Mouse (Mus musculus) testis, postnatal 14 days (tissue): ENCODE measurements around the gene Gng8.

Experiments used
- DNase-seq: peaks from one replicate; pipeline ENCODE4 v3.0.0; 2021; ENCODE audit warnings: low spot score

The Gng8 gene

GRCm38 (mm10) chr7:16908367-16908766, 16.8 kb downstream of the Gng8 start:
- no peak for DNase-seq

- DNase-seq = no peak
Measured at GRCm38 (mm10) chr7:16908859-16909258, 17.3 kb downstream of the Gng8 start.

DNA sequence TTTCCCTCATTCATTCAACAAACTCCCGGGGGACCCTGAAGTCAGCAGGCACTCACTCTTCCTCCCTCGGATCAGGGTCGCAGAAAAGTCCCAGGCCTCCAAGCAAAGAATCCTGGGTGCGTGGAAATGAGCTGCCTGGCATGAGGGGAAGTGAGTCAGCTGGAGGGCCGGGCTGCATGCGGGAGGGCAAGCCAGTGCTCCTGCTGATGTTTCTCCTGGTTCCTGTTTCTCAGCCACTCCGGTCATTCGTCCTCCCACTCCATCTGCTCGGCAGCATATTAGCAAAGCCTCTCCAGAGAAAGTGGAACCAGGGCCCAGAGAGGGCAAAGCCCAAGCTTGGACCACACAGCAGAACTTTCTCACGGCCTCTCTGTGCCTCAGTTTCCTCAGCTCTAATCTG, 18.3 kb downstream of the Gng8 start:
- DNase-seq = no peak

GRCm38 (mm10) chr7:16911904-16912303, 20.3 kb downstream of the Gng8 start:
- no peak for DNase-seq

GRCm38 (mm10) chr7:16912360-16912759, 20.8 kb downstream of the Gng8 start:
- no peak for DNase-seq

DNA sequence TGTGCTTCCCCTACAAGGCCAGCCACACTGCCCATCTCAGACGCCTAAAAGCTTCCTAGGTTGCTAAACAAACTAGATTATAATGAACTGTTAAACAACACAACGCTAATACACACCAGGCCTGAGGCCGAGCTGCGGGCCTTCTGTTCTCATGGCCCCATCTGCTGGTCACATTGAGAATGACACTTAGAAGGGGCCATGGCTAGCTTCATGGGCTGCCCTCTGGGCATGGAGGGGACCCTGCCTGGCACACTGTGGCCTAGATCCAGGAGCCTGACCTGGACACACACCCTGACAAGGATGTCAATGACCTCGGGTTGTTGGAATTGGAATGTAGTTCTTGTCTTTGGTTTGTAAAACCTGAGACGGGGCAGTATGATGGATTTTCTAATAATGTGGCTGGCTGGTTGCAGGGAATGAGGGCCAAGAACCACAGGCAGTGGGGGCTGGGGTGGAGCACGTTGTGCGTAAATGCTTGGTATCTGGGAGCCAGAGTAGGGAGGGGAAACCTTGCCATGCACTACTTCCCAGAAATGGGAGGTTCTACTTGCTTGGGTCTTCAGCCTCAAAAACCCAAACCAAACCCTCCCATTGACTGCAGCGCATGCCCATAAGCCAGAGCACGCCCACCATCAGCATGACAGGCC, 22.3 kb downstream of the Gng8 start:
- peak; percentile 35 for DNase-seq

DNA sequence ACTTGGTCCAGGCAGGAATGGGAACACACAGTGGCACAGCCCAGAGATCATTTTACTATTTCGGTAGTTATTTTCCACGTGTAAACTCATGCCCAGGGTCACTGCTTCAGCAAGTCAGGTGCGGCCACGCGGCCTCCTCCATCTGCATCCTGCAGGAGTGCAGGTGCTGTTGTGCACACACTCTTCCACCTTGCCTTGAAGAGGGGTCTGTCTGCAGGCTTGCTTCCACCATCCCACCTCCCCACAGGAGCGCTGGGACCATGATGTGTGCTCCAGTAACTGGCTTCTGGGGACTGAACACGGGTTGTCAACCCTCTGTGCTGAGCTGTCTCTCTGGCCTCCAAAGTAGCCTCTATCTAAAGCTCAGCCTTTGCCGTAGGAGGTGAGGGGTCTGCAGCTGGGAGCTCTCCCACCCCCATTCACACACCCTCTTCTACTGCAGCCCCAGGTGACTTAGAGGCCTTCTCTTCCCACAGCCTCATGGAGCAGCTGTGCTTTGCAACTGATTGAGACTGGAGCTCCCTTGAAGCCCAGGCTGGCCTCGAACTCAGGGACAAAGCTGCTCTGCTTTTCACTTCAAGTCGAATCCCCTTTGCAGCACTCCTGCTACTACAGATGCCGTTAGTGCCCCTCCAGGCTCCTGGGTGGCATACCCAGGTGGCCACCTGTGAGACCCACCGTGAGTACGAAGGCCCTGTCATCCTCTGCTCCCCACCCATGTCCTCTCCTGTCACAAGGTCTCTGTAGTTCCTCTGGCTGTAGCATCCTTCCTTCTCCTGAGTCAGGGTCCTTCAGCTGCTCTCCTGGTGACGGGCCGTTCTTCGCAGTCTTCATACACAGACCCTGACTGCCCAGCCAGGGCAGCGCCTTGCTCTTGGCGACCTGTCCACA, 23.1 kb downstream of the Gng8 start:
- DNase-seq = no peak

GRCm38 (mm10) chr7:16915461-16916340, 24.1 kb downstream of the Gng8 start:
- DNase-seq = no peak

- DNase-seq = no peak
Measured at GRCm38 (mm10) chr7:16916342-16917265, 25.0 kb downstream of the Gng8 start.

GRCm38 (mm10) chr7:16917447-16917846, 25.9 kb downstream of the Gng8 start:
- no peak for DNase-seq

- no peak for DNase-seq
Measured at GRCm38 (mm10) chr7:16918014-16918413, 26.4 kb downstream of the Gng8 start.

DNA sequence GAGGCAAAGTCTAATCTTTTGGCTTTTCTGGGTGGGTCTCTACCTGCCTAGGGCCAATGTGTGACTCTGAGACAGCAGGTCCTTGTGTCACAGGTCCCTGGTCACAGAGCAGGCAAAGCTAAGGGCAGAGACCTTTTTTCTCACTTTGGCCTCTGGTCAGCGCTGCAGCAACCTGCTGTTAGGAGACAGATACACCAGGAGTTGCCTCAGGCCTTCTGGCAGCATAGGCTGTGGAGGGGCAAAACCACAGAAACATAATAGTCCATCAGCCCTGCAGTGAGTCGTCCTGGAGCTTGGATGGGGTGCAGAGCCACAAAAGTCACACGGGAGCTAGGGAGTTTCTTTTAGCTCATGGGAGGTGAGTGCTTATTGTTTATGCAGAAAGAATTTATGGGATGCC, 27.1 kb downstream of the Gng8 start:
- DNase-seq = no peak

DNA sequence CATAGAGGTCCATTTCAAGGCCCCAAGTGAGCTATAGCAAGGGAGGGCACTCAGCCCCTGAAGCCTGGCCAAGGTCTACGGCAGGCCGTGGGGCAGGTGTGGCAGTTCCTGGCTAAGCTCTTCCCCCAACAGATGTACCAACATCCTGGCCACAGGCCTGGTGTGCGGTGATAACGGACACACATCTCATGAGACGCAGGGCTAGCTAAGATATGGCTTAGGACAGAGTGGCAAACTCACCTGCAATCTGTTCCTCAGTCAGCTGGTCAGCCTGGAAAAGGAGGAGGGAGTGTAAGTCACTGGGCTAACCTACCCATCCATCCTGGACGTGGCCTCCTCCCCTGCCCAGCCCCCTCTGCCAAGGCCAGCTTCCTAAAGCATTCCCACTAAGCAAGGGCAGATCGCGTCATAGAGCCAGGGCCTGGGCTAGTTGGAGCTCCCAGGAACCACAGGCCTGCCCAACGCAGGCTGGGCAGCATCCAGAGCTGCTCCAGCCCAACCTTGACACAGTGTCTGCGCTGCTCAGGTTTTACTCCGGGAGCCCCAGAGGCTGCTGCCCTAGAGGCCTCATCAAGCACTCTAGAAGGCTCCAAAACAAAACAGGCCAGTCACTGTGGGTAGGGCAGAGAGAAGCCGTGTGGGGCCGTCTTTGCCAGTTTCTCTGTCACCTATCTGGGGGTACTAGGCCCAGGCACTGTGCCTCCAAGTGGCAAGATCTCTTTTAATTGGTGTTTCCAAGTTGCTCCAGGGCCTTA, 28.0 kb downstream of the Gng8 start:
- no peak for DNase-seq

- no peak for DNase-seq
Measured at GRCm38 (mm10) chr7:16920150-16920579, 28.6 kb downstream of the Gng8 start.

DNA sequence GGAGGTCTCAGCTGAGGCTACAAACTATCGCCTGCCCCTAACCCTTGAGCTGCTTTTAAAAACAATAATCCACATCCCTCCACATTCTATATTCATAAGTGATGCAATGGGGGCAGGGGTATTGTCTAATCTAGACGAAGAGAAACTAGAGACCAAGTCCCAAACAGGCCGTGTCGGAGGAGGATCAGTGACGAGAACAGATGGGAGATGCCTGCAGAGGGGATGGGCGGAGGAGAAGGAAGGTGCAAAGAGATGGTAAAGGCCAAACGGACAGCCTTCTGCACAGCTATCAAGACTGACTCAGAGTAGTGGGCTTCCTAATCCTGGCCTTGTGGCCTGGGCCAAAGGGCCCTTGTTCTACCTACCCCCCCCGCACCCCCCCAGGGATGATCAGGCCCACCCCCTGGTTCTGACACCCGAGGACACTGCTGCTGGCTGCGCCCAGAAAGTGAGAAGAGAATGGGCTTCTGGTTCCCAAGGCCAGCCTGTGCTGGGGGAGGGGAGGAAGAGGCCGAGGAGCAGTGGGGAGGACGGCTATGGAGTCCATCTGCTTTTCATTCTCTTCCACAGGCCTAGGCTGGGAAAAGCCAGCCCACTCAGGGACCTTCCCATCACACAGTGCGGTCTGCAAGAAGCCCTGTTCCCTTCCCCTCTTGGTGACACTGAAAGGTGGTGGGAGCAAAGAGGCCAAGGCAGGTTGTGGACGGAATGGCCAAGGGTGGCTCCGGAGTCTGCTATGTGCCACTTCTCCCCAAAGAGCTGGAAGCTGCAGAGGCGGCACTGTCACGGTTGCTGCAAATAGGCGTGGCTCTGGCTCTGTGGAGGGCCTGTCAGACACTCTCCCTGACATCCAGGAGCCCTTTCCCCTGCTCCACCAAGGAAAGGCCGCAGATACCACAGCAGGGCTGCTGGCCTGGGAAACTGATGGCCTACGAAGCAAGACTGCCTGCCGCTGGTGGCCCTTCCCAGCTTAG, 29.5 kb downstream of the Gng8 start:
- peak; percentile 33 for DNase-seq

DNA sequence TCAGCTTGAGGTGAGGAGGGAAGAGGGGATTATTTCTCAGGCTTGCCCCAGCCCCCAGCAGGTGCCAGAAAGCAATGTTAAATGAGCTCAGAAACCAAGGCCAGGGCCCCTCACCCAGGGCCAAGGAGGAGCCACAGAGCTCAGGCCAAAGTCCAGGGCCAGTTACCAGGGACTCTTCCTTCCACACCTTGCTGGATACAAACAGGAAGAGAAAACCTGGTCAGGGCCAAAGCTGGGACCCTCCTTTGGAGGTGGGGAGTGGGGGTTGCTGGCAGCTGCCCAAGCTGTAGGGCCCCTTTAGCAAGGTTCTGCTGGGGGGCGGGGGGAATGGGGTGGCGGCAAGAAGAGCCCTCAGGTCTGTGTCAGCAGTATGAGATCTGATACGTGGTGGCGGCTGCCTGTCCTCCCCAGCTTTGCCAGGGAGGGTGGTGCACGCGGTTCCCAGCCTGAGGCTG, 30.3 kb downstream of the Gng8 start:
- no peak for DNase-seq

GRCm38 (mm10) chr7:16922360-16922973, 30.9 kb downstream of the Gng8 start:
- peak; percentile 38 for DNase-seq

DNA sequence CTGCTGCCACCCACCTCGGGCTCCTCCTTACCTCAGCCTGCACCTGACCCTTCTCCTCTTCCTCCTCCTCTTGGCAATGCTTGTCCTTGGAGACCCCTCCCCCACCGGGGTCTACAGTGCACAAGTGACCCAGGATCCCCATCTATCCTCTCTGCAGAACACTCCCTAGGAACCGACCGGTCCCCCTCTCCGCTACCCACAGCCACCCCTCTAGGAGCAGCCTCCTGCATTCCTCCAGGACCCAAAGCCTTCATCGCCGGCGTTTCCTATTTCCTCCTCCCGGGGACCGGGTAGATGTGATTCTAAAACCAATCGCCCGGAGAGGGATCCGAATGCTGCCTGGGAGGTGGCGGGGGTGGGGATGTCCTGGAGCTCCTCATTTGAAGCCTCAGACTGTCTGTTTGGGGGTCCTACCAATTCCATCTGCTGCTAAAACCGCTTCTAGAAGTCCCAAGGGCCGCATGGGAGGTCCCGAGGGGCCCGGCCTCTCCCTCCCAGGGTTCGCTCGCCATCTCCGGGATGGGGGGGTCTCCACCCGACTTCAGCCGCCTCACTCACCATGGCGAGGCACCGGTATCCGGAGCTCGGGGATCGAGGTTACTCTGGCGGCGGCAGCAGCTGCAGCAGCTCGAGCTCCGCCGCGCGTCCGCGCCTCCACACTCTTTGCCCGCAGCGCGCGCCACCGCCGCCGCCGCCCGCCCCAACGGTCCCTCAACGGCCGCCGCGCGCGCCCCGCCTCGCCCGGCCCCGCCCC, 31.9 kb downstream of the Gng8 start:
- DNase-seq = peak; percentile 66
